Mouse (Mus musculus) midbrain, embryonic 14.5 days (tissue): ENCODE data around the gene Kdelr2. TPM values are rescaled to one million over a fixed set of nuclear protein-coding genes. Genes with fewer than 3 reads are reported as not detected.
"Not testable (repeated sequence)": the region's sequence is repeated elsewhere in the genome, so short reads cannot be mapped to it uniquely, and the experiment has no call there.

Experiments used
- ATAC-seq: fragments of 200-750 bp; cut with Nextera tagmentation; 2 replicates; pipeline ENCODE4 v1.8.0; 2017; ENCODE audit warnings: moderate number of reproducible peaks, moderate library complexity; ENCODE audit not compliant: low FRiP score, low TSS enrichment
- DNase-seq: peaks from one replicate; pipeline ENCODE4 v3.0.0-alpha.2; 2015
- H3K27ac ChIP-seq: fragments of 300-500 bp; sonication (generic); replicated peaks from 2 replicates; pipeline ENCODE4 v1.5.1; 2014; ENCODE audit warnings: mild to moderate bottlenecking, low read depth, low read length, moderate library complexity
- H3K27me3 ChIP-seq: fragments of 300-500 bp; sonication (generic); 2 replicates; pipeline ENCODE4 v1.6.1; 2014; ENCODE audit warnings: low read length, control low read depth, mixed read lengths; ENCODE audit not compliant: control insufficient read depth, insufficient read depth
- H3K36me3 ChIP-seq: fragments of 300-500 bp; sonication (generic); 2 replicates; pipeline ENCODE4 v1.6.1; 2014; ENCODE audit warnings: low read length, control low read depth; ENCODE audit not compliant: control insufficient read depth, insufficient read depth
- H3K4me1 ChIP-seq: fragments of 300-500 bp; sonication (generic); 2 replicates; pipeline ENCODE4 v1.6.1; 2014; ENCODE audit warnings: mild to moderate bottlenecking, antibody characterized with exemption, low read length, control low read depth; ENCODE audit not compliant: control insufficient read depth, insufficient read depth
- H3K4me2 ChIP-seq: fragments of 300-500 bp; sonication (generic); 2 replicates; pipeline ENCODE4 v1.6.1; 2014; ENCODE audit warnings: mild to moderate bottlenecking, low read length, moderate library complexity
- H3K4me3 ChIP-seq: fragments of 300-500 bp; sonication (generic); replicated peaks from 2 replicates; pipeline ENCODE4 v1.5.1; 2014; ENCODE audit warnings: low read depth, low read length
- H3K9ac ChIP-seq: fragments of 300-500 bp; sonication (generic); replicated peaks from 2 replicates; pipeline ENCODE4 v1.6.1; 2014; ENCODE audit warnings: mild to moderate bottlenecking, low read length, moderate library complexity
- H3K9me3 ChIP-seq: fragments of 300-500 bp; sonication (generic); 2 replicates; pipeline ENCODE4 v1.6.1; 2016; ENCODE audit warnings: low read length, control low read depth, mixed read lengths; ENCODE audit not compliant: control insufficient read depth
- WGBS: fragments of 180-500 bp; shearing (Covaris S2); extraction: QIAGEN DNeasy Blood & Tissue Kit; methylation state at CpG from one replicate; pipeline ENCODE4 v1.1.7; 2014; 5-methylcytosine and 5-hydroxymethylcytosine counted together
- polyA plus RNA-seq: library from polyadenylated mRNA; unstranded; fragments of >200 nt; fragmentation: Nextera tagmentation; extraction: Ambion mirVana; gene quantifications from 2 replicates; pipeline ENCODE4 v1.2.1, GENCODE M21; 2014

Gene Kdelr2
- polyA plus RNA-seq, 1 experiment from 2014 or later, result 139 TPM

- Histone ChIP-seq H3K27me3 (peaks cover 10% of the 10 kb centered on the region; the same call in 1 of the 2 replicates), H3K4me1 (no peaks in the 10 kb centered on the region), H3K9ac (peak overlapping the region; percentile 44; the same call in 1 of the 2 replicates), H3K9me3 (no peaks in the 10 kb centered on the region), H3K4me3 (peak overlapping the region; percentile 26), H3K27ac (no peak overlapping the region), H3K36me3 (no peaks in the 10 kb centered on the region), H3K4me2 (peak overlapping the region; percentile 56)
- no peak for ATAC-seq
- 10% methylated on average over 39 of the region's 39 CpGs for WGBS
- peak; percentile 44 for DNase-seq
Measured at GRCm38 (mm10) chr5:143386797-143387621, 16.6 kb upstream of the Kdelr2 start.

GRCm38 (mm10) chr5:143394184-143394583, 9.5 kb upstream of the Kdelr2 start:
- no peaks in the 10 kb centered on the region for H3K27me3 ChIP-seq
- H3K36me3 ChIP-seq, result no peaks in the 10 kb centered on the region
- H3K4me3 ChIP-seq, result no peak overlapping the region
- H3K27ac ChIP-seq, result no peak overlapping the region
- no peaks in the 10 kb centered on the region for H3K9me3 ChIP-seq
- no peaks in the 10 kb centered on the region for H3K4me1 ChIP-seq
- 81% methylated on average over 7 of the region's 7 CpGs for WGBS
- ATAC-seq (no peak), DNase-seq (no peak)
- no peak overlapping the region for H3K4me2 ChIP-seq
- H3K9ac ChIP-seq, result no peak overlapping the region

- not testable (repeated sequence) for H3K4me3 ChIP-seq, DNase-seq, H3K36me3 ChIP-seq, H3K4me1 ChIP-seq, H3K9ac ChIP-seq, H3K27me3 ChIP-seq, H3K4me2 ChIP-seq, ATAC-seq, H3K9me3 ChIP-seq, H3K27ac ChIP-seq
- 89% methylated on average over 2 of the region's 2 CpGs for WGBS
Measured at GRCm38 (mm10) chr5:143394966-143395365, 8.7 kb upstream of the Kdelr2 start.

GRCm38 (mm10) chr5:143395649-143396048, 8.0 kb upstream of the Kdelr2 start:
- H3K4me1 ChIP-seq, result no peaks in the 10 kb centered on the region
- H3K27me3 ChIP-seq, result no peaks in the 10 kb centered on the region
- WGBS, result 59% methylated on average over 2 of the region's 2 CpGs
- H3K27ac ChIP-seq, result no peak overlapping the region
- DNase-seq (peak; percentile 30), ATAC-seq (no peak)
- H3K9ac ChIP-seq, result no peak overlapping the region
- no peak overlapping the region for H3K4me3 ChIP-seq
- no peak overlapping the region for H3K4me2 ChIP-seq
- H3K36me3 ChIP-seq, result no peaks in the 10 kb centered on the region
- H3K9me3 ChIP-seq, result no peaks in the 10 kb centered on the region

GRCm38 (mm10) chr5:143400501-143400900, 3.1 kb upstream of the Kdelr2 start:
- H3K4me2 ChIP-seq, result no peak overlapping the region
- H3K4me3 ChIP-seq, result no peak overlapping the region
- ATAC-seq, result no peak
- 93% methylated on average over 12 of the region's 12 CpGs for WGBS
- H3K36me3 ChIP-seq, result 0 out of 2 replicates have a peak, but pooled peaks cover 4% of the 10 kb centered on the region
- no peaks in the 10 kb centered on the region for H3K27me3 ChIP-seq
- H3K27ac ChIP-seq, result no peak overlapping the region
- DNase-seq, result no peak
- H3K9me3 ChIP-seq, result no peaks in the 10 kb centered on the region
- H3K9ac ChIP-seq, result no peak overlapping the region
- peaks cover 9% of the 10 kb centered on the region for H3K4me1 ChIP-seq

GRCm38 (mm10) chr5:143401556-143401955, 2.1 kb upstream of the Kdelr2 start:
- no peak for DNase-seq
- Histone ChIP-seq H3K27me3 (no peaks in the 10 kb centered on the region), H3K27ac (no peak overlapping the region), H3K9ac (no peak overlapping the region), H3K4me2 (no peak overlapping the region), H3K9me3 (no peaks in the 10 kb centered on the region), H3K36me3 (0 out of 2 replicates have a peak, but pooled peaks cover 15% of the 10 kb centered on the region), H3K4me3 (no peak overlapping the region), H3K4me1 (peaks cover 9% of the 10 kb centered on the region)
- no peak for ATAC-seq
- WGBS, result 80% methylated on average over 2 of the region's 2 CpGs

- WGBS, result 5% methylated on average over 34 of the region's 34 CpGs
- DNase-seq (peak; percentile 21), ATAC-seq (peak; percentile 36)
- Histone ChIP-seq H3K4me1 (peaks cover 9% of the 10 kb centered on the region), H3K4me3 (peak overlapping the region; percentile 94), H3K27me3 (no peaks in the 10 kb centered on the region), H3K4me2 (peak overlapping the region; percentile 59), H3K9me3 (no peaks in the 10 kb centered on the region), H3K9ac (peak overlapping the region; percentile 83), H3K27ac (peak overlapping the region; percentile 82), H3K36me3 (peaks cover 24% of the 10 kb centered on the region)
Measured at GRCm38 (mm10) chr5:143404148-143404930, 701 bp downstream of the Kdelr2 start.

GRCm38 (mm10) chr5:143405200-143405599, 1.6 kb downstream of the Kdelr2 start:
- Histone ChIP-seq H3K9ac (0 out of 2 replicates have a peak overlapping the region, but pooled peaks have one; percentile 12), H3K27ac (no peak overlapping the region), H3K9me3 (no peaks in the 10 kb centered on the region), H3K4me1 (peaks cover 9% of the 10 kb centered on the region), H3K4me3 (peak overlapping the region; percentile 2; the same call in 1 of the 2 replicates), H3K36me3 (peaks cover 24% of the 10 kb centered on the region), H3K4me2 (peak overlapping the region; percentile 59), H3K27me3 (no peaks in the 10 kb centered on the region)
- ATAC-seq (no peak), DNase-seq (no peak)
- WGBS, result 91% methylated on average over 9 of the region's 9 CpGs
